Mouse (Mus musculus) small intestine, adult 2 months (tissue): Measurements from ENCODE around the gene Slc25a20. TPM values are rescaled to one million over a fixed set of nuclear protein-coding genes. Genes with fewer than 3 reads are reported as not detected.

Experiments used
- H3K27ac ChIP-seq: fragments of 200-500 bp; 2 replicates; pipeline ENCODE4 v1.5.1; 2012; ENCODE audit warnings: low read depth, low read length, control low read depth, inconsistent platforms; ENCODE audit not compliant: insufficient read depth
- H3K27me3 ChIP-seq: fragments of 200-500 bp; 2 replicates; pipeline ENCODE4 v1.6.1; 2012; ENCODE audit warnings: mild to moderate bottlenecking, moderate library complexity, low read length, inconsistent platforms; ENCODE audit not compliant: control insufficient read depth, insufficient read depth
- H3K36me3 ChIP-seq: fragments of 200-500 bp; 2 replicates; pipeline ENCODE4 v1.6.1; 2012; ENCODE audit warnings: mild to moderate bottlenecking, low read length, control low read depth, inconsistent platforms; ENCODE audit not compliant: control insufficient read depth, insufficient read depth
- H3K4me1 ChIP-seq: fragments of 200-500 bp; 2 replicates; pipeline ENCODE4 v1.6.1; 2012; ENCODE audit warnings: low read length, inconsistent platforms, mixed read lengths; ENCODE audit not compliant: control insufficient read depth, insufficient read depth, insufficient read length
- H3K4me3 ChIP-seq: fragments of 200-500 bp; 2 replicates; pipeline ENCODE4 v1.5.1; 2012; ENCODE audit warnings: low read depth, mild to moderate bottlenecking, control low read depth, inconsistent platforms, low read length, moderate library complexity
- CTCF ChIP-seq: fragments of 200-500 bp; IDR thresholded peaks from 2 replicates; pipeline ENCODE4 v1.5.1; 2012; ENCODE audit warnings: low read depth, mild to moderate bottlenecking, control low read depth, inconsistent platforms, low read length, moderate library complexity, mixed read lengths; ENCODE audit not compliant: insufficient replicate concordance, insufficient read length; ENCODE audit errors: extremely low read depth
- POLR2A ChIP-seq: fragments of 200-500 bp; IDR thresholded peaks from 2 replicates; pipeline ENCODE4 v1.6.1; 2012; ENCODE audit warnings: low read depth, mild to moderate bottlenecking, control low read depth, inconsistent platforms, low read length, moderate library complexity
- WGBS: fragments of 180-500 bp; shearing (Covaris S2); methylation state at CpG from one replicate; pipeline ENCODE4 v1.1.7; 2018; 5-methylcytosine and 5-hydroxymethylcytosine counted together
- polyA plus RNA-seq: library from polyadenylated mRNA; depleted of rRNA; stranded (reverse); fragments of >200 nt; gene quantifications from 2 replicates; pipeline ENCODE4 v1.2.3, GENCODE M21; 2012; rRNA removed

Slc25a20 gene
- polyA plus RNA-seq, 1 experiment: 26.0 TPM

DNA sequence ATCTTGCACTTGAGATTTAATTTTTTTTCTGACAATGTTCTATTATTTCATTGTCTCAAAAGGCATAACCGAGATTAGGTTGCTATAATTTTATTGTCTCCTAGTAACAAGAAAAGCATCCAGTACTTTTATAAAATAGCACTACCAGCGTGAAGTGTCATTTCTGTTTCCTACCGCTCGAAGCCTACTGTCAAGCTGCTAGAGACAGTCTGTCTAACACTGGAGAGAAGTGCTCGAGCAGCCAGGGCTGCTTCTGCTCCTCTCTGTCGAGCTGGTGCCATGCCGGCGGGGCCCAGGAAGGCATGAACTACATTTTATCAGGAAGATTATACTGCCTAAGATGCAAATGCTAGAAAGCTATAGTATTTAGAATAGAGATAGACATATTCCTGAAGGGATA is 46.9 kb downstream of the Slc25a20 start:
- TF ChIP-seq POLR2A (no peak), CTCF (no peak)
- H3K4me1 ChIP-seq: peaks cover 5% of the 10 kb centered on the region
- H3K27me3 ChIP-seq: no peaks in the 10 kb centered on the region
- WGBS: 94% methylated on average over 8 of the region's 8 CpGs
- peaks cover 1% of the 10 kb centered on the region for H3K36me3 ChIP-seq
- no peak overlapping the region for H3K4me3 ChIP-seq
- H3K27ac ChIP-seq: no peak overlapping the region

DNA sequence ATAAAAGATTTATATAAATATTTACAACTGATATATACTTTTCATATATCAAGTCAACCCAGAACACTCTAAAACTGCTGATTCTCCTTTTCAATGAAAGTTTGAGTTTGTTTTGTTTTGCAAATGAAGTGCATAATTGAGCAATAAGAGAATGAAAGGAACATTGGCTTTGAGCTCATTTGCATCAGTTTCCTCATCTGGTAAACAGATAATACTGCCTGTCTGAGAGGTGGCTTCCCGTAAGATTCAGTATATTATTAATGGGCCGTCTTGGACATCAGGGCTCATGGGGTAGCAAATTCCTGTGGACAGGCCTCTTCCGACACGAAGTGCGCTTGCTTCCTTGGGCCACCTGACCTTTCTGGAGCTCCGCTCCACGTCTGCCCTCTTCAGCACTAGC is 48.9 kb downstream of the Slc25a20 start:
- WGBS: 82% methylated on average over 7 of the region's 7 CpGs
- no peak overlapping the region for H3K4me3 ChIP-seq
- peaks cover 5% of the 10 kb centered on the region; the same call in 1 of the 2 replicates for H3K4me1 ChIP-seq
- no peak overlapping the region for H3K27ac ChIP-seq
- peaks cover 6% of the 10 kb centered on the region for H3K36me3 ChIP-seq
- H3K27me3 ChIP-seq: no peaks in the 10 kb centered on the region
- no peak for TF ChIP-seq POLR2A
- TF ChIP-seq CTCF: no peak

DNA sequence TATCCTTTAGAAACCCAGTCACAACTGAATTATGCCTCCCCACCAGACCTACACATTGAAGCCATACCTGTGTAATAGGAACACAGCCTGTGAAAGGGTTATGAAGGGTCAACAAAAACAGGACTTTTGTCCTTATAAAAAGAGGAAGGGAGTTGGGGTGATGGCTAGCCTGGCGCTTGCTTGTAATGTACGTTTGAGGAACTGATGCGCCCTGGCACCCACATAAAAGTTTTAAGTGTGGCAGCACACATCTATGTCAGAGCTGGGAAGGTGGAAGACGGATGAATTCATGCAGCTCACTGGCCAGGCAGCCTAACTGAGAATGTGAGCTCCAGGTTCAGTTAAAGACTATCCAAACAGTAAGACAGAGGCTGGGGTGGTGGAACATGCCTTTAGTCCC is 54.3 kb downstream of the Slc25a20 start:
- Histone ChIP-seq H3K4me3 (no peak overlapping the region), H3K4me1 (no peaks in the 10 kb centered on the region), H3K27ac (no peak overlapping the region), H3K27me3 (no peaks in the 10 kb centered on the region), H3K36me3 (peaks cover 23% of the 10 kb centered on the region)
- WGBS: 84% methylated on average over 4 of the region's 4 CpGs
- TF ChIP-seq POLR2A: no peak
- TF ChIP-seq CTCF: no peak

DNA sequence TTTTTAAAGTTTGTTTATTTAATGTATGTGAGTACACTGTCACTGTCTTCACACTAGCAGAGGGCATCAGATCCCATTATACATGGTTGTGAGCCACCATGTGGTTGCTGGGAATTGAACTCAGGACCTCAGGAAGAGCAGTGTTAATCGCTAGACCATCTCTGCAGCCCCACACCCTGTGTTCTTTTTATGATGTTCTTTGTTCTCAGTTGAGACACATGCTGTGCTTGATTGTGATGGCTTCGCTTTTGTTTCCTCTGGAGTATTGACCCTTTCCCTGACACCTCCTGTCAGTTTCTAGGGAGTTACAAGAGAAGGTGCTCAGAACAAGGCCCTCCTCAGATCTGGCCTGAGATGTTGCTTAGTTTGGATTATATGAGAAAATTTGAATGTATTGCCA is 61.9 kb downstream of the Slc25a20 start:
- 82% methylated on average over 2 of the region's 2 CpGs for WGBS
- Histone ChIP-seq H3K4me1 (no peaks in the 10 kb centered on the region), H3K27ac (no peak overlapping the region), H3K27me3 (no peaks in the 10 kb centered on the region), H3K36me3 (peaks cover 40% of the 10 kb centered on the region), H3K4me3 (no peak overlapping the region)
- TF ChIP-seq POLR2A (no peak), CTCF (no peak)

DNA sequence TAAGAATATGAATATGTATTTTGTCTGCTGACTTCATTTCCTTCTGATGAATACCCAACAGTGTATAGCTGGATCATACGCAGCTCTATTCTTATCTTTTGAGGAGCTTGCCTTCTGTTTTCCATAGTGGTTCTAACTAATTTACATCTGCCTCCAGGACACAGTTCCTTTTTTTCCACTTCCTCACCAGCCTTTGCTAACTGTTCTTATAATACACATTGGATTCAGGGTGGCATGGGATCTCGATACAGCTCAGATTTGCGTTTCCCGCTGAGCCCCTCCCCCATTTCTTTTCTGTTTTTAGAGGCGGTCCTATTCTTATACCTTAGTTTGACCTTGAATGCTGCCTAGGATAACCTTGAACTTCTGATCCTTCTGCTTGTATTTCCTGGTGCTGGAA is 64.2 kb downstream of the Slc25a20 start:
- Histone ChIP-seq H3K27me3 (no peaks in the 10 kb centered on the region), H3K4me1 (no peaks in the 10 kb centered on the region), H3K36me3 (peaks cover 45% of the 10 kb centered on the region), H3K4me3 (no peak overlapping the region), H3K27ac (no peak overlapping the region)
- 94% methylated on average over 5 of the region's 5 CpGs for WGBS
- TF ChIP-seq CTCF (no peak), POLR2A (no peak)

- H3K4me1 ChIP-seq: no peaks in the 10 kb centered on the region
- H3K4me3 ChIP-seq: no peak overlapping the region
- no peak overlapping the region for H3K27ac ChIP-seq
- H3K27me3 ChIP-seq: no peaks in the 10 kb centered on the region
- no peak; the same call in 1 of the 2 replicates for TF ChIP-seq CTCF
- TF ChIP-seq POLR2A: no peak
- H3K36me3 ChIP-seq: peaks cover 42% of the 10 kb centered on the region
Observed at GRCm38 (mm10) chr9:108729050-108729449, 67.2 kb downstream of the Slc25a20 start.

- H3K4me3 ChIP-seq: no peak overlapping the region
- TF ChIP-seq POLR2A (no peak), CTCF (no peak)
- H3K27me3 ChIP-seq: no peaks in the 10 kb centered on the region
- peaks cover 59% of the 10 kb centered on the region for H3K36me3 ChIP-seq
- H3K27ac ChIP-seq: no peak overlapping the region
- H3K4me1 ChIP-seq: no peaks in the 10 kb centered on the region
Observed at GRCm38 (mm10) chr9:108732462-108732861, 70.6 kb downstream of the Slc25a20 start.

Other genes starting within 250 kb of the Slc25a20 start
- gene Ccdc36, start 233.6 kb upstream of the Slc25a20 start, polyA plus RNA-seq: not detected in 2 replicates
- not detected in 2 replicates for gene BC048562, start 225.6 kb upstream of the Slc25a20 start, polyA plus RNA-seq
- 11.8 and 20.1 TPM in 2 replicates for gene Ccdc71, start 201.6 kb upstream of the Slc25a20 start, polyA plus RNA-seq
- 13.4 and 19.7 TPM in 2 replicates for gene Klhdc8b, start 200.5 kb upstream of the Slc25a20 start, polyA plus RNA-seq
- 22.3 and 23.3 TPM in 2 replicates for gene Lamb2, start 182.4 kb upstream of the Slc25a20 start, polyA plus RNA-seq
- gene Usp19, start 171.5 kb upstream of the Slc25a20 start, polyA plus RNA-seq: 48.5 and 84.5 TPM in 2 replicates
- gene Qars, start 154.4 kb upstream of the Slc25a20 start, polyA plus RNA-seq: 110 and 340 TPM in 2 replicates
- gene Qrich1, start 145.3 kb upstream of the Slc25a20 start, polyA plus RNA-seq: 38.4 and 76.2 TPM in 2 replicates
- 23.2 and 52.9 TPM in 2 replicates for gene Impdh2, start 101.8 kb upstream of the Slc25a20 start, polyA plus RNA-seq
- 19.8 and 26.2 TPM in 2 replicates for gene Ndufaf3, start 94.7 kb upstream of the Slc25a20 start, polyA plus RNA-seq
- 86.7 and 118 TPM in 2 replicates for gene Dalrd3, start 92.2 kb upstream of the Slc25a20 start, polyA plus RNA-seq
- 10.7 and 15.9 TPM in 2 replicates for gene Wdr6, start 83.3 kb upstream of the Slc25a20 start, polyA plus RNA-seq
- gene P4htm, start 64.4 kb upstream of the Slc25a20 start, polyA plus RNA-seq: 3.8 and 4.8 TPM in 2 replicates
- 13.1 and 22.4 TPM in 2 replicates for gene Arih2, start 12.7 kb upstream of the Slc25a20 start, polyA plus RNA-seq
- 17.6 and 31.5 TPM in 2 replicates for gene Prkar2a, start 27.2 kb downstream of the Slc25a20 start, polyA plus RNA-seq
- 45.0 and 53.8 TPM in 2 replicates for gene Ip6k2, start 121.7 kb downstream of the Slc25a20 start, polyA plus RNA-seq
- 13.5 and 18.1 TPM in 2 replicates for gene Nckipsd, start 146.3 kb downstream of the Slc25a20 start, polyA plus RNA-seq
- 1.5 and 1.7 TPM in 2 replicates for gene Celsr3, start 164.2 kb downstream of the Slc25a20 start, polyA plus RNA-seq
- 734 and 815 TPM in 2 replicates for gene Slc26a6, start 191.2 kb downstream of the Slc25a20 start, polyA plus RNA-seq